Mouse (Mus musculus) midbrain, embryonic 16.5 days (tissue): ENCODE results near the gene Uspl1. TPM values are rescaled to one million over a fixed set of nuclear protein-coding genes. Genes with fewer than 3 reads are reported as not detected.

ENCODE experiments used
- ATAC-seq: fragments of 200-750 bp; cut with Nextera tagmentation; 2 replicates; pipeline ENCODE4 v1.8.0; 2017; ENCODE audit warnings: moderate TSS enrichment
- H3K27ac ChIP-seq: fragments of 300-500 bp; sonication (generic); 2 replicates; pipeline ENCODE4 v1.5.1; 2014; ENCODE audit warnings: mild to moderate bottlenecking, low read length, mixed read lengths
- H3K27me3 ChIP-seq: fragments of 300-500 bp; sonication (generic); 2 replicates; pipeline ENCODE4 v1.6.1; 2014; ENCODE audit warnings: low read depth, low read length, mixed read lengths; ENCODE audit not compliant: control insufficient read depth, insufficient read depth
- H3K36me3 ChIP-seq: fragments of 300-500 bp; sonication (generic); 2 replicates; pipeline ENCODE4 v1.6.1; 2014; ENCODE audit warnings: mild to moderate bottlenecking, low read length, moderate library complexity, mixed read lengths; ENCODE audit not compliant: control insufficient read depth, insufficient read depth
- H3K4me1 ChIP-seq: fragments of 300-500 bp; sonication (generic); 2 replicates; pipeline ENCODE4 v1.6.1; 2014; ENCODE audit warnings: mild to moderate bottlenecking, low read length, mixed read lengths; ENCODE audit not compliant: control insufficient read depth, insufficient read depth
- H3K4me2 ChIP-seq: fragments of 300-500 bp; sonication (generic); 2 replicates; pipeline ENCODE4 v1.6.1; 2014; ENCODE audit warnings: mild to moderate bottlenecking, low read length, mixed read lengths
- H3K4me3 ChIP-seq: fragments of 300-500 bp; sonication (generic); 2 replicates; pipeline ENCODE4 v1.5.1; 2014; ENCODE audit warnings: low read depth, mild to moderate bottlenecking, low read length, moderate library complexity, mixed read lengths
- H3K9ac ChIP-seq: fragments of 300-500 bp; sonication (generic); 2 replicates; pipeline ENCODE4 v1.6.1; 2014; ENCODE audit warnings: low read depth, low read length, mixed read lengths
- H3K9me3 ChIP-seq: fragments of 300-500 bp; sonication (generic); replicated peaks from 2 replicates; pipeline ENCODE4 v1.6.1; 2014; ENCODE audit warnings: mild to moderate bottlenecking, low read length, mixed read lengths; ENCODE audit not compliant: control insufficient read depth, poor library complexity, severe bottlenecking
- WGBS: fragments of 180-500 bp; shearing (Covaris S2); extraction: QIAGEN DNeasy Blood & Tissue Kit; methylation state at CpG from one replicate; pipeline ENCODE4 v1.1.7; 2014; 5-methylcytosine and 5-hydroxymethylcytosine counted together
- polyA plus RNA-seq: library from polyadenylated mRNA; unstranded; fragments of >200 nt; fragmentation: Nextera tagmentation; extraction: Ambion mirVana; gene quantifications from 2 replicates; pipeline ENCODE4 v1.2.1, GENCODE M21; 2015

The Uspl1 gene
- polyA plus RNA-seq, 1 experiment from 2014 or later = 53.5 TPM

- Histone ChIP-seq H3K4me3 (no peak overlapping the region), H3K27ac (no peak overlapping the region), H3K4me1 (no peaks in the 10 kb centered on the region), H3K9ac (no peak overlapping the region), H3K27me3 (no peaks in the 10 kb centered on the region), H3K36me3 (no peaks in the 10 kb centered on the region), H3K9me3 (no peaks in the 10 kb centered on the region), H3K4me2 (no peak overlapping the region)
- no peak for ATAC-seq
- 94% methylated on average over 5 of the region's 5 CpGs for WGBS
Observed at GRCm38 (mm10) chr5:149178095-149178494, 6.1 kb upstream of the Uspl1 start.

GRCm38 (mm10) chr5:149179826-149180225, 4.3 kb upstream of the Uspl1 start:
- no peak for ATAC-seq
- no peaks in the 10 kb centered on the region for H3K27me3 ChIP-seq
- WGBS = 80% methylated on average over 3 of the region's 3 CpGs

GRCm38 (mm10) chr5:149182186-149182870, 1.8 kb upstream of the Uspl1 start:
- 81% methylated on average over 5 of the region's 5 CpGs for WGBS

More at GRCm38 (mm10) chr5:149179826-149180225, 4.3 kb upstream of the Uspl1 start:
- Histone ChIP-seq H3K4me3 (no peak overlapping the region), H3K9me3 (no peaks in the 10 kb centered on the region), H3K9ac (no peak overlapping the region), H3K36me3 (no peaks in the 10 kb centered on the region), H3K27ac (no peak overlapping the region), H3K4me2 (no peak overlapping the region), H3K4me1 (no peaks in the 10 kb centered on the region)

GRCm38 (mm10) chr5:149183122-149183521, 1.0 kb upstream of the Uspl1 start:
- peaks cover 22% of the 10 kb centered on the region for H3K4me1 ChIP-seq
- no peak overlapping the region for H3K27ac ChIP-seq
- 50% methylated on average over 1 of the region's 1 CpGs for WGBS
- peak overlapping the region; percentile 71 for H3K4me2 ChIP-seq
- no peaks in the 10 kb centered on the region for H3K9me3 ChIP-seq
- H3K9ac ChIP-seq = no peak overlapping the region
- peak overlapping the region; percentile 45 for H3K4me3 ChIP-seq
- H3K36me3 ChIP-seq = no peaks in the 10 kb centered on the region
- ATAC-seq = no peak
- no peaks in the 10 kb centered on the region for H3K27me3 ChIP-seq

More at GRCm38 (mm10) chr5:149182186-149182870, 1.8 kb upstream of the Uspl1 start:
- no peak for ATAC-seq
- no peaks in the 10 kb centered on the region for H3K36me3 ChIP-seq
- H3K4me1 ChIP-seq = peaks cover 21% of the 10 kb centered on the region
- H3K9ac ChIP-seq = no peak overlapping the region
- H3K27me3 ChIP-seq = no peaks in the 10 kb centered on the region
- H3K27ac ChIP-seq = no peak overlapping the region
- H3K4me3 ChIP-seq = no peak overlapping the region
- H3K9me3 ChIP-seq = no peaks in the 10 kb centered on the region
- no peak overlapping the region for H3K4me2 ChIP-seq

GRCm38 (mm10) chr5:149183721-149184103, 438 bp upstream of the Uspl1 start:
- WGBS = under 1% methylated on average over 13 of the region's 13 CpGs
- peak overlapping the region; percentile 84 for H3K9ac ChIP-seq
- H3K36me3 ChIP-seq = no peaks in the 10 kb centered on the region
- peaks cover 22% of the 10 kb centered on the region for H3K4me1 ChIP-seq
- H3K4me3 ChIP-seq = peak overlapping the region; percentile 45
- H3K4me2 ChIP-seq = peak overlapping the region; percentile 71
- H3K27ac ChIP-seq = peak overlapping the region; percentile 97
- H3K9me3 ChIP-seq = no peaks in the 10 kb centered on the region
- no peaks in the 10 kb centered on the region for H3K27me3 ChIP-seq
- no peak; the same call in 1 of the 2 replicates for ATAC-seq

- H3K9ac ChIP-seq = peak overlapping the region; percentile 69
- peak overlapping the region; percentile 73 for H3K4me2 ChIP-seq
- no peaks in the 10 kb centered on the region for H3K27me3 ChIP-seq
- WGBS = under 1% methylated on average over 20 of the region's 20 CpGs
- H3K4me3 ChIP-seq = peak overlapping the region; percentile 45
- H3K36me3 ChIP-seq = peaks cover 6% of the 10 kb centered on the region
- peak overlapping the region; percentile 85 for H3K27ac ChIP-seq
- peaks cover 22% of the 10 kb centered on the region for H3K4me1 ChIP-seq
- ATAC-seq = peak; percentile 36; the same call in 1 of the 2 replicates
- no peaks in the 10 kb centered on the region for H3K9me3 ChIP-seq
Observed at GRCm38 (mm10) chr5:149184844-149185186, 665 bp downstream of the Uspl1 start.

- ATAC-seq = no peak
- WGBS = 77% methylated on average over 3 of the region's 3 CpGs
- Histone ChIP-seq H3K4me3 (peak overlapping the region; percentile 45), H3K9ac (no peak overlapping the region), H3K36me3 (peaks cover 11% of the 10 kb centered on the region), H3K4me2 (peak overlapping the region; percentile 73), H3K4me1 (peaks cover 22% of the 10 kb centered on the region), H3K27ac (no peak overlapping the region), H3K27me3 (no peaks in the 10 kb centered on the region), H3K9me3 (no peaks in the 10 kb centered on the region)
Observed at GRCm38 (mm10) chr5:149185806-149186205, 1.7 kb downstream of the Uspl1 start.

- no peak overlapping the region for H3K27ac ChIP-seq
- no peak overlapping the region for H3K9ac ChIP-seq
- no peak overlapping the region for H3K4me2 ChIP-seq
- ATAC-seq = no peak
- 97% methylated on average over 1 of the region's 1 CpGs for WGBS
- peaks cover 22% of the 10 kb centered on the region for H3K36me3 ChIP-seq
- H3K9me3 ChIP-seq = no peaks in the 10 kb centered on the region
- no peaks in the 10 kb centered on the region for H3K27me3 ChIP-seq
- H3K4me3 ChIP-seq = no peak overlapping the region
- H3K4me1 ChIP-seq = peaks cover 25% of the 10 kb centered on the region
Observed at GRCm38 (mm10) chr5:149190160-149190559, 6.0 kb downstream of the Uspl1 start.

GRCm38 (mm10) chr5:149196611-149197010, 12.5 kb downstream of the Uspl1 start:
- Histone ChIP-seq H3K4me3 (no peak overlapping the region), H3K27ac (no peak overlapping the region), H3K36me3 (peaks cover 29% of the 10 kb centered on the region), H3K4me2 (no peak overlapping the region), H3K27me3 (no peaks in the 10 kb centered on the region), H3K4me1 (peaks cover 8% of the 10 kb centered on the region), H3K9ac (no peak overlapping the region), H3K9me3 (no peaks in the 10 kb centered on the region)
- 3% methylated on average over 1 of the region's 1 CpGs for WGBS
- ATAC-seq = no peak
